Comparison of ENCODE assay signal across 25 mouse cellular contexts in genomic region chr8:125221062-125221461, GRCm38 (mm10).
A peak's percentile ranks its signal among the peaks of the same experiment; 100 is the strongest.
DNase-seq lines count a peak whose midpoint lies in the region; ATAC-seq and TF ChIP-seq lines count a peak whose summit lies in the region.
"Had no signal": no experiment of that assay in that cellular context is flagged by ENCODE, and none has a peak within 500 bp of the region (broad histone marks: within the 10 kb centered on the region; RNA-seq: fewer than 3 reads in every experiment).

No protein-coding gene starts in this region.

- no peak for DNase-seq in forebrain, embryonic 10.5 days (ENCODE audit: extremely low spot score, low spot score)
- DNase-seq in heart, postnatal 14 days = no peak
- no peak for DNase-seq in layer of hippocampus, adult 2 months (ENCODE audit: low spot score in 2 of 2)
- no peak for DNase-seq in layer of hippocampus, adult 11-12 months (ENCODE audit: low spot score)
- DNase-seq in brain, adult 2 months (ENCODE audit: low read depth, low spot score) = peak; percentile 60
- no peak for DNase-seq in gastrocnemius, postnatal 14 days
- DNase-seq: cerebellum, adult 8-10 months; cerebellum, postnatal 36 days; gastrocnemius, postnatal 36 days; heart, adult 2 months; kidney, adult 18-20 months; kidney, postnatal 25 days; lung, embryonic 14.5 days; right cerebral cortex, postnatal 14 days had no signal

- H3K4me2 ChIP-seq in forebrain, embryonic 15.5 days (replicated peaks) = no peak overlapping the region
- no peak overlapping the region for H3K4me2 ChIP-seq in heart, embryonic 12.5 days
- H3K4me2 ChIP-seq: embryonic facial prominence, embryonic 12.5 days; kidney, embryonic 15.5 days; liver, embryonic 15.5 days; lung, embryonic 14.5 days; midbrain, embryonic 12.5 days; neural tube, embryonic 13.5 days; stomach, embryonic 15.5 days had no signal

- TF ChIP-seq CTCF in layer of hippocampus, adult 2 months (conservative IDR thresholded peaks at IDR 0.05) = no peak

- H3K9me3 ChIP-seq in forebrain, embryonic 10.5 days = no peaks in the 10 kb centered on the region
- no peaks in the 10 kb centered on the region for H3K9me3 ChIP-seq in forebrain, embryonic 15.5 days
- H3K9me3 ChIP-seq in heart, embryonic 12.5 days (replicated peaks) = no peaks in the 10 kb centered on the region
- H3K9me3 ChIP-seq: embryonic facial prominence, embryonic 12.5 days; kidney, embryonic 15.5 days; liver, embryonic 15.5 days; midbrain, embryonic 12.5 days; neural tube, embryonic 13.5 days; stomach, embryonic 15.5 days had no signal

- ATAC-seq in forebrain, embryonic 15.5 days (replicated peaks) = no peak
- ATAC-seq in heart, embryonic 12.5 days (ENCODE audit: insufficient number of reproducible peaks, low FRiP score) = no peak
- ATAC-seq: activated CD4-positive, CD25-positive, alpha-beta regulatory T cell, adult 4 months; forebrain, embryonic 16.5 days; hindbrain, embryonic 16.5 days had no signal

- H3K36me3 ChIP-seq in forebrain, embryonic 10.5 days (replicated peaks) = no peaks in the 10 kb centered on the region
- H3K36me3 ChIP-seq in forebrain, embryonic 15.5 days = no peaks in the 10 kb centered on the region
- no peaks in the 10 kb centered on the region for H3K36me3 ChIP-seq in heart, embryonic 12.5 days
- H3K36me3 ChIP-seq: embryonic facial prominence, embryonic 12.5 days; kidney, embryonic 15.5 days; liver, embryonic 15.5 days; midbrain, embryonic 12.5 days; neural tube, embryonic 13.5 days; stomach, embryonic 15.5 days had no signal

- intact Hi-C loops in heart, postnatal 14 days (cut with DNase I) = loop anchor here (5.0 kb wide), 1 partner anchor 34 kb away; no protein-coding TSS in a partner anchor
- intact Hi-C loops in gastrocnemius, postnatal 14 days (cut with DNase I; ENCODE audit: low total_unique reads) = no loop called here

- H3K9ac ChIP-seq in forebrain, embryonic 15.5 days (replicated peaks) = no peak overlapping the region
- H3K9ac ChIP-seq in heart, embryonic 12.5 days = no peak overlapping the region
- H3K9ac ChIP-seq: embryonic facial prominence, embryonic 12.5 days; kidney, embryonic 15.5 days; liver, embryonic 15.5 days; lung, embryonic 14.5 days; midbrain, embryonic 12.5 days; neural tube, embryonic 13.5 days; stomach, embryonic 15.5 days had no signal

- WGBS in forebrain, embryonic 10.5 days = 75% methylated on average over 4 of the region's 4 CpGs
- 75% methylated on average over 4 of the region's 4 CpGs for WGBS in forebrain, embryonic 15.5 days
- WGBS in heart, embryonic 12.5 days = 48% methylated on average over 4 of the region's 4 CpGs

- 0 out of 2 replicates have a peak overlapping the region, but pooled peaks have one; percentile 44 for H3K27ac ChIP-seq in forebrain, embryonic 10.5 days
- no peak overlapping the region for H3K27ac ChIP-seq in forebrain, embryonic 15.5 days (replicated peaks)
- peak overlapping the region; percentile 32 for H3K27ac ChIP-seq in heart, embryonic 12.5 days (ENCODE audit: poor library complexity, severe bottlenecking)
- peak overlapping the region; percentile 39; the same call in 1 of the 2 replicates for H3K27ac ChIP-seq in layer of hippocampus, adult 2 months
- H3K27ac ChIP-seq: embryonic facial prominence, embryonic 12.5 days; heart, adult 2 months; kidney, embryonic 15.5 days; liver, embryonic 15.5 days; midbrain, embryonic 12.5 days; neural tube, embryonic 13.5 days; stomach, embryonic 15.5 days had no signal

- H3K4me3 ChIP-seq in forebrain, embryonic 10.5 days = no peak overlapping the region
- H3K4me3 ChIP-seq in forebrain, embryonic 15.5 days = no peak overlapping the region
- H3K4me3 ChIP-seq in heart, embryonic 12.5 days = no peak overlapping the region
- no peak overlapping the region for H3K4me3 ChIP-seq in layer of hippocampus, adult 2 months
- H3K4me3 ChIP-seq: embryonic facial prominence, embryonic 12.5 days; heart, adult 2 months; kidney, embryonic 15.5 days; liver, embryonic 15.5 days; midbrain, embryonic 12.5 days; neural tube, embryonic 13.5 days; stomach, embryonic 15.5 days had no signal

- H3K4me1 ChIP-seq in forebrain, embryonic 10.5 days = peaks cover 67% of the 10 kb centered on the region
- peaks cover 32% of the 10 kb centered on the region for H3K4me1 ChIP-seq in forebrain, embryonic 15.5 days
- peaks cover 56% of the 10 kb centered on the region for H3K4me1 ChIP-seq in heart, embryonic 12.5 days (replicated peaks)

- peaks cover 28% of the 10 kb centered on the region for H3K27me3 ChIP-seq in forebrain, embryonic 10.5 days (ENCODE audit: poor library complexity, severe bottlenecking)
- no peaks in the 10 kb centered on the region for H3K27me3 ChIP-seq in forebrain, embryonic 15.5 days
- no peaks in the 10 kb centered on the region for H3K27me3 ChIP-seq in heart, embryonic 12.5 days (replicated peaks)
- H3K27me3 ChIP-seq: embryonic facial prominence, embryonic 12.5 days; kidney, embryonic 15.5 days; liver, embryonic 15.5 days; neural tube, embryonic 13.5 days; stomach, embryonic 15.5 days had no signal
